19 mouse cellular contexts compared by ENCODE assay signal in genomic region chr11:104638906-104639305, GRCm38 (mm10). TPM values are rescaled to one million over a fixed set of nuclear protein-coding genes. Genes with fewer than 3 reads are reported as not detected.
A peak's percentile ranks its signal among the peaks of the same experiment; 100 is the strongest.
DNase-seq lines count a peak whose midpoint lies in the region; ATAC-seq and TF ChIP-seq lines count a peak whose summit lies in the region.
"Had no signal": no experiment of that assay in that cellular context is flagged by ENCODE, and none has a peak within 500 bp of the region (broad histone marks: within the 10 kb centered on the region; RNA-seq: fewer than 3 reads in every experiment).

No protein-coding gene starts in this region.

- no peak overlapping the region for H3K4me3 ChIP-seq in lung, postnatal 0 days (ENCODE audit: low read depth, low read length)
- H3K4me3 ChIP-seq in forebrain, embryonic 10.5 days = no peak overlapping the region
- H3K4me3 ChIP-seq: embryonic facial prominence, embryonic 10.5 days; gastrocnemius, adult 2 months; heart, embryonic 13.5 days; hindbrain, embryonic 13.5 days had no signal

- 39% methylated on average over 2 of the region's 2 CpGs for WGBS in lung, postnatal 0 days
- WGBS in forebrain, embryonic 10.5 days = 83% methylated on average over 2 of the region's 2 CpGs

- no peaks in the 10 kb centered on the region for H3K9me3 ChIP-seq in lung, postnatal 0 days (ENCODE audit: low read length)
- H3K9me3 ChIP-seq in forebrain, embryonic 10.5 days = no peaks in the 10 kb centered on the region
- H3K9me3 ChIP-seq: embryonic facial prominence, embryonic 10.5 days; heart, embryonic 13.5 days; hindbrain, embryonic 13.5 days had no signal

- no peak overlapping the region for H3K27ac ChIP-seq in lung, postnatal 0 days (ENCODE audit: low read length)
- no peak overlapping the region for H3K27ac ChIP-seq in forebrain, embryonic 10.5 days
- H3K27ac ChIP-seq: embryonic facial prominence, embryonic 10.5 days; gastrocnemius, adult 2 months; heart, embryonic 13.5 days; hindbrain, embryonic 13.5 days had no signal

- H3K4me1 ChIP-seq in lung, postnatal 0 days (ENCODE audit: insufficient read depth, low read depth, low read length) = no peaks in the 10 kb centered on the region
- H3K4me1 ChIP-seq in forebrain, embryonic 10.5 days = peaks cover 9% of the 10 kb centered on the region; the same call in 1 of the 2 replicates
- H3K4me1 ChIP-seq: heart, embryonic 13.5 days had no signal

- DNase-seq in lung, postnatal 0 days (ENCODE audit: low spot score) = no peak
- DNase-seq in lung, postnatal 10 days = no peak
- no peak for DNase-seq in forebrain, embryonic 10.5 days (ENCODE audit: extremely low spot score, low spot score)
- no peak for DNase-seq in layer of hippocampus, adult 11-12 months (ENCODE audit: low spot score)
- DNase-seq in urinary bladder, postnatal 36 days (ENCODE audit: low spot score in 2 of 2) = no peak
- DNase-seq: adrenal gland, postnatal 14 days; cerebellum, adult 11-12 months; cerebellum, adult 9-11 months; cerebellum, postnatal 36 days; gastrocnemius, adult 2 months; gastrocnemius, postnatal 25 days; heart, postnatal 36 days had no signal

- TF ChIP-seq CTCF in lung, postnatal 0 days (IDR thresholded peaks at IDR 0.05) = no peak

- H3K4me2 ChIP-seq in lung, postnatal 0 days (replicated peaks; ENCODE audit: low read depth, low read length) = no peak overlapping the region
- H3K4me2 ChIP-seq: heart, embryonic 13.5 days; hindbrain, embryonic 13.5 days had no signal

- no peak for TF ChIP-seq EP300 in lung, postnatal 0 days (IDR thresholded peaks at IDR 0.05)

- H3K36me3 ChIP-seq in lung, postnatal 0 days (ENCODE audit: insufficient read depth, low read length) = no peaks in the 10 kb centered on the region
- no peaks in the 10 kb centered on the region for H3K36me3 ChIP-seq in forebrain, embryonic 10.5 days (replicated peaks)
- H3K36me3 ChIP-seq: embryonic facial prominence, embryonic 10.5 days; heart, embryonic 13.5 days; hindbrain, embryonic 13.5 days had no signal

- ATAC-seq in lung, postnatal 0 days = 0 out of 2 replicates have a peak, but pooled peaks have one; percentile 21
- peak; percentile 45 for ATAC-seq in granulocyte monocyte progenitor cell, adult 5-6 weeks (replicated peaks; ENCODE audit: poor library complexity, severe bottlenecking)
- ATAC-seq in megakaryocyte progenitor cell, adult 5-6 weeks (replicated peaks; ENCODE audit: poor library complexity) = peak; percentile 50
- ATAC-seq: forebrain, embryonic 14.5 days had no signal

- H3K27me3 ChIP-seq in lung, postnatal 0 days (replicated peaks; ENCODE audit: insufficient read depth, low read length) = no peaks in the 10 kb centered on the region
- H3K27me3 ChIP-seq in forebrain, embryonic 10.5 days (ENCODE audit: poor library complexity, severe bottlenecking) = no peaks in the 10 kb centered on the region
- H3K27me3 ChIP-seq: CH12.LX; heart, embryonic 13.5 days; hindbrain, embryonic 13.5 days had no signal

- no peak overlapping the region for H3K9ac ChIP-seq in lung, postnatal 0 days (replicated peaks; ENCODE audit: low read depth)
- H3K9ac ChIP-seq: heart, embryonic 13.5 days; hindbrain, embryonic 13.5 days had no signal

RNA-seq across cellular contexts. Expression of gene Itgb3, which starts 31.1 kb away (rescaled TPM):
- polyA plus RNA-seq in lung, postnatal 0 days (2015; fragmentation: Nextera tagmentation; extraction: Ambion mirVana) = 6.9 and 7.1 TPM in 2 replicates
- total RNA-seq in granulocyte monocyte progenitor cell, adult 5-6 weeks (2014; fragmentation: Nextera tagmentation) = 1.9 and 3.9 TPM in 2 replicates
- 5.5 and 7.2 TPM in 2 replicates for total RNA-seq in granulocyte monocyte progenitor cell, adult 5-6 weeks (2017)
- 2.0 and 2.2 TPM in 2 replicates for total RNA-seq in megakaryocyte progenitor cell, adult 5-6 weeks (2015)
- total RNA-seq in megakaryocyte progenitor cell, adult 5-6 weeks (2017) = 4.0 and 5.3 TPM in 2 replicates
- 3.7 and 3.8 TPM in 2 replicates for polyA plus RNA-seq in forebrain, embryonic 10.5 days (2016; fragmentation: Nextera tagmentation; extraction: Ambion mirVana)

RNA-seq across cellular contexts. Expression of gene Gm11639, which starts 46.6 kb away (rescaled TPM):
- polyA plus RNA-seq in lung, postnatal 0 days (2015; fragmentation: Nextera tagmentation; extraction: Ambion mirVana) = 0.01 TPM in 2 replicates
- not detected in 2 replicates for total RNA-seq in granulocyte monocyte progenitor cell, adult 5-6 weeks (2014; fragmentation: Nextera tagmentation)
- 0.13 TPM in 1 of 2 replicates, not detected in the other for total RNA-seq in granulocyte monocyte progenitor cell, adult 5-6 weeks (2017)
- total RNA-seq in megakaryocyte progenitor cell, adult 5-6 weeks (2015) = not detected in 2 replicates
- 0.07 TPM in 1 of 2 replicates, not detected in the other for total RNA-seq in megakaryocyte progenitor cell, adult 5-6 weeks (2017)
- not detected in 2 replicates for polyA plus RNA-seq in forebrain, embryonic 10.5 days (2016; fragmentation: Nextera tagmentation; extraction: Ambion mirVana)
- total RNA-seq: gastrocnemius, adult 2 months had no signal
- polyA plus RNA-seq: embryonic facial prominence, embryonic 10.5 days; forebrain, embryonic 14.5 days had no signal
